Mouse (Mus musculus): ENCODE measurements at regions not wholly inside any gene's neighbourhood (a gene's known extent, or its start where the extent isn't known, plus 50 kb on each side); places are given as distances from the start of the nearest gene placed in this dataset.

DNA sequence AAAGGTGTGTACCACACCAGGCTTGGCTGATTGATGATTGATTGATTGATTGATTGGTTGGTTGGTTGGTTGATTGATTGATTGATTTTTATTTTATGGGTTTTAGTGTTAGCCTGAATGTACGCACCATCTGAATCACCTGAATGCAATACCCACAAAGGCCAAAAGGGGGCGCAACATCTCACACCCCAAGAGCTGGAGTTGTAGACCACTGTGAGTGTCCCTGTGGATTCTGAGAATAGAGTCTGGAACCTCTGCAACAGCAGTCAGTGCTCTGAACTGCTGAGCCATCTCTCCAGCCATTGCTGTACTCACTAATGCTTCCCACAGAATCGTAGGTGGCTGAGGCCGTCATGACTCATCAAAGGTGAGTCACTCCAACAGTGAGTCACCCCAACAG lies 109.4 kb upstream of the Foxb1 start:
- no peak for ATAC-seq (ENCODE audit: low FRiP score, low TSS enrichment)
- H3K27me3 ChIP-seq (ENCODE audit: control insufficient read depth, insufficient read depth, low read length) = no peaks in the 10 kb centered on the region
- no peaks in the 10 kb centered on the region for H3K9me3 ChIP-seq (ENCODE audit: control insufficient read depth, low read length)
- 88% methylated on average over 4 of the region's 4 CpGs for WGBS
- H3K27ac ChIP-seq (ENCODE audit: low read depth, low read length) = no peak overlapping the region
- no peak overlapping the region for H3K4me3 ChIP-seq (ENCODE audit: low read length)
- no peaks in the 10 kb centered on the region for H3K4me1 ChIP-seq (ENCODE audit: control insufficient read depth, insufficient read depth, low read length)
- no peak overlapping the region for H3K9ac ChIP-seq (ENCODE audit: low read depth, low read length)
- no peak overlapping the region for H3K4me2 ChIP-seq (replicated peaks; ENCODE audit: low read depth, low read length)
- H3K36me3 ChIP-seq (ENCODE audit: control insufficient read depth, insufficient read depth, low read length) = no peaks in the 10 kb centered on the region

DNA sequence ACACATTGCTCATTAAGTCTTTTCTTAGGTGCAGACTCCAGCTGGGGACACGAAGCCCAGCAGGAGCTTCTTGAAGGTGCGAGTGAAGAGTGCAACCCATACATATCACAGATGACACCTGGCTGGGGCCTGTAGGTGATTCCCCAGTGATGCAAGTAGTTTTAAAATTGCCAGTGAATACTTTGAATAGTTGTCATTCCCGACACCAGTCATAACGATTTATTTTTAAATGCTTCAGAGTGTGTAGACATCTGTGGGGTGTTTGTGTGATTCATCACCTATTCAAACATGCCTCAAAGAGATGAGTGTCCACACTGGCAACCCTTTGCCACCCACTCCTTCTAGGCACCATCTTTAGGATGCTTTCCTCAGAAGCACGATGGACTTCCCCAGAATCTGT lies 102.9 kb upstream of the Bnip2 start:
- ATAC-seq (ENCODE audit: low FRiP score, low TSS enrichment) = no peak
- Histone ChIP-seq H3K27ac (ENCODE audit: low read depth, low read length) (no peak overlapping the region), H3K36me3 (ENCODE audit: control insufficient read depth, insufficient read depth, low read length) (no peaks in the 10 kb centered on the region), H3K4me2 (replicated peaks; ENCODE audit: low read depth, low read length) (no peak overlapping the region), H3K9me3 (ENCODE audit: control insufficient read depth, low read length) (no peaks in the 10 kb centered on the region), H3K4me3 (ENCODE audit: low read length) (no peak overlapping the region), H3K27me3 (ENCODE audit: control insufficient read depth, insufficient read depth, low read length) (0 out of 2 replicates have a peak, but pooled peaks cover 4% of the 10 kb centered on the region), H3K9ac (ENCODE audit: low read depth, low read length) (no peak overlapping the region), H3K4me1 (ENCODE audit: control insufficient read depth, insufficient read depth, low read length) (no peaks in the 10 kb centered on the region)
- WGBS = 73% methylated on average over 5 of the region's 5 CpGs

- H3K27me3 ChIP-seq (ENCODE audit: control insufficient read depth, insufficient read depth, low read length) = peaks cover 8% of the 10 kb centered on the region; the same call in 1 of the 2 replicates
- no peaks in the 10 kb centered on the region for H3K36me3 ChIP-seq (ENCODE audit: control insufficient read depth, insufficient read depth, low read length)
- no peak overlapping the region for H3K4me3 ChIP-seq (ENCODE audit: low read length)
- H3K4me2 ChIP-seq (replicated peaks; ENCODE audit: low read depth, low read length) = no peak overlapping the region
- 65% methylated on average over 10 of the region's 10 CpGs for WGBS
- H3K27ac ChIP-seq (ENCODE audit: low read depth, low read length) = no peak overlapping the region
- H3K4me1 ChIP-seq (ENCODE audit: control insufficient read depth, insufficient read depth, low read length) = no peaks in the 10 kb centered on the region
- ATAC-seq (ENCODE audit: low FRiP score, low TSS enrichment) = no peak
- H3K9ac ChIP-seq (ENCODE audit: low read depth, low read length) = no peak overlapping the region
- H3K9me3 ChIP-seq (ENCODE audit: control insufficient read depth, low read length) = no peaks in the 10 kb centered on the region
These were observed 91.2 kb upstream of the Bnip2 start for GRCm38 (mm10) chr9:69898016-69898415.

- H3K36me3 ChIP-seq (ENCODE audit: control insufficient read depth, insufficient read depth, low read length) = no peaks in the 10 kb centered on the region
- no peak overlapping the region for H3K4me2 ChIP-seq (replicated peaks; ENCODE audit: low read depth, low read length)
- no peak overlapping the region for H3K9ac ChIP-seq (ENCODE audit: low read depth, low read length)
- H3K27ac ChIP-seq (ENCODE audit: low read depth, low read length) = no peak overlapping the region
- no peaks in the 10 kb centered on the region for H3K4me1 ChIP-seq (ENCODE audit: control insufficient read depth, insufficient read depth, low read length)
- no peaks in the 10 kb centered on the region for H3K9me3 ChIP-seq (ENCODE audit: control insufficient read depth, low read length)
- no peak overlapping the region for H3K4me3 ChIP-seq (ENCODE audit: low read length)
- peaks cover 8% of the 10 kb centered on the region; the same call in 1 of the 2 replicates for H3K27me3 ChIP-seq (ENCODE audit: control insufficient read depth, insufficient read depth, low read length)
- 9% methylated on average over 11 of the region's 11 CpGs for WGBS
- ATAC-seq (ENCODE audit: low FRiP score, low TSS enrichment) = no peak
These were observed 89.9 kb upstream of the Bnip2 start for GRCm38 (mm10) chr9:69899371-69899770.

DNA sequence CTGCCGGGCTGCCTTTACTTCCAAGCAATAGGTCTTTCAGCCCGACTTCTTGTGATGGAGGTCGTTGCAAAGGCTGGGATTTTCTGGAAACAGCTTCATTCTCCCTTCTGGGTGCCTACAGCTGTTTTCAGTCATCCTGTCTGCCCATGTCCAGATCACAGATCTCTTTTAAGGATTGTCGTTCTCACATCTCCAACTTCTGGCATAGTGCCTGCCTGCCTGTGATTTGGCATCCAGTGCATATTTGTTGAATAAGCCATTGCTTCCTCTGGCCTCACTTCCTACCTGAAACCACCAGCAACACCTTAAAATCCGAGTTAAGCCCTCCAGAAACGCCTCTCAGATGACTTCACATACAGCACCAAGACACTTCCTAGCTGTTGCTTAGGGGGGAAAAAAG lies 88.4 kb upstream of the Bnip2 start:
- peaks cover 8% of the 10 kb centered on the region; the same call in 1 of the 2 replicates for H3K27me3 ChIP-seq (ENCODE audit: control insufficient read depth, insufficient read depth, low read length)
- no peaks in the 10 kb centered on the region for H3K36me3 ChIP-seq (ENCODE audit: control insufficient read depth, insufficient read depth, low read length)
- H3K4me3 ChIP-seq (ENCODE audit: low read length) = no peak overlapping the region
- H3K9ac ChIP-seq (ENCODE audit: low read depth, low read length) = no peak overlapping the region
- H3K9me3 ChIP-seq (ENCODE audit: control insufficient read depth, low read length) = no peaks in the 10 kb centered on the region
- no peak overlapping the region for H3K4me2 ChIP-seq (replicated peaks; ENCODE audit: low read depth, low read length)
- H3K4me1 ChIP-seq (ENCODE audit: control insufficient read depth, insufficient read depth, low read length) = no peaks in the 10 kb centered on the region
- H3K27ac ChIP-seq (ENCODE audit: low read depth, low read length) = no peak overlapping the region
- ATAC-seq (ENCODE audit: low FRiP score, low TSS enrichment) = no peak
- WGBS = 60% methylated on average over 6 of the region's 6 CpGs

GRCm38 (mm10) chr9:69907123-69907945 lies 81.9 kb upstream of the Bnip2 start:
- no peak overlapping the region for H3K9ac ChIP-seq (ENCODE audit: low read depth, low read length)
- H3K27ac ChIP-seq (ENCODE audit: low read depth, low read length) = no peak overlapping the region
- H3K4me1 ChIP-seq (ENCODE audit: control insufficient read depth, insufficient read depth, low read length) = no peaks in the 10 kb centered on the region
- H3K36me3 ChIP-seq (ENCODE audit: control insufficient read depth, insufficient read depth, low read length) = no peaks in the 10 kb centered on the region
- H3K4me2 ChIP-seq (replicated peaks; ENCODE audit: low read depth, low read length) = 0 out of 2 replicates have a peak overlapping the region, but pooled peaks have one; percentile 5
- no peak for ATAC-seq (ENCODE audit: low FRiP score, low TSS enrichment)
- peaks cover 7% of the 10 kb centered on the region; the same call in 1 of the 2 replicates for H3K27me3 ChIP-seq (ENCODE audit: control insufficient read depth, insufficient read depth, low read length)
- 7% methylated on average over 21 of the region's 21 CpGs for WGBS
- H3K4me3 ChIP-seq (ENCODE audit: low read length) = peak overlapping the region; percentile 6; the same call in 1 of the 2 replicates
- H3K9me3 ChIP-seq (ENCODE audit: control insufficient read depth, low read length) = no peaks in the 10 kb centered on the region

DNA sequence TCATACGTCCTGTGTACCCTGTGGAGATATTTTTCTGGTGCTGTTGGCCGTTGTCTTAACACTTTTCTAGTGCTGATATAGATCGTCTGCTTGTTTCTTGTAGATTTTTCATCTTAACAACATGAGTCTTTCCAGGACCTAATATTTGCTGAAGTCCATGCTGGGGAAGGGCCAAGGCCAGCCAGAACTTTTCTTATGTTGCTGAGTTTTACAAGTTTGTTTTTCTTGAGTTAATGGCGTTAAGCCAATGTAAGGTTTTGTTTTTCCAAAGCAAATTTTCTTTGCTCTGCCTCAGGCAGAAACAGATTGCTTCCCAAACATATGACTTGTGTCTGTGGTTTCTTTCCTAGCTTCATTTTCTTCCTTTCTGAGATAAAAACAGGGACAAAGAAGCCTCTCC lies 78.6 kb upstream of the Bnip2 start:
- H3K27ac ChIP-seq (ENCODE audit: low read depth, low read length) = no peak overlapping the region
- no peak overlapping the region for H3K4me3 ChIP-seq (ENCODE audit: low read length)
- ATAC-seq (ENCODE audit: low FRiP score, low TSS enrichment) = no peak
- H3K4me2 ChIP-seq (replicated peaks; ENCODE audit: low read depth, low read length) = no peak overlapping the region
- 47% methylated on average over 4 of the region's 4 CpGs for WGBS
- H3K9me3 ChIP-seq (ENCODE audit: control insufficient read depth, low read length) = no peaks in the 10 kb centered on the region
- no peaks in the 10 kb centered on the region for H3K36me3 ChIP-seq (ENCODE audit: control insufficient read depth, insufficient read depth, low read length)
- H3K27me3 ChIP-seq (ENCODE audit: control insufficient read depth, insufficient read depth, low read length) = peaks cover 7% of the 10 kb centered on the region; the same call in 1 of the 2 replicates
- no peak overlapping the region for H3K9ac ChIP-seq (ENCODE audit: low read depth, low read length)
- no peaks in the 10 kb centered on the region for H3K4me1 ChIP-seq (ENCODE audit: control insufficient read depth, insufficient read depth, low read length)

DNA sequence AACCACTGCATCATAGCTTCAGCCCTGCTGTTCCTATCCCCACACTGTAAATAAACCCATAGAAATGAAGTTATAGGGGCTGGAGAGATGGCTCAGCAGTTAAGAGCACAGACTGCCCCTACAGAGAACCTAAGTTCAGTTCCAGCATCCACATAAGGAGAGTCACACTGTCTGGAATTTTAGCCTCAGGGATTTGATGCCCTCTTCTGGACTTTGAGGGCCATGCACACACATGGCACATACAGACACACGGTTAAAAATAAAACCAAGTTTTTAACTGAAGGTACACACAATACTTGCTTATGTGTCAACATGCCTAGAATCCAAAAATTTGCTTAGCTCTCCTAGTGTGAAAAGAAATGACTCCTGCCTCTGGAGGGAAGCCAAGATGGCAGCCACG lies 61.1 kb upstream of the Bnip2 start:
- Histone ChIP-seq H3K9ac (ENCODE audit: low read depth, low read length) (no peak overlapping the region), H3K27me3 (ENCODE audit: control insufficient read depth, insufficient read depth, low read length) (no peaks in the 10 kb centered on the region), H3K9me3 (ENCODE audit: control insufficient read depth, low read length) (no peaks in the 10 kb centered on the region), H3K4me3 (ENCODE audit: low read length) (no peak overlapping the region), H3K4me1 (ENCODE audit: control insufficient read depth, insufficient read depth, low read length) (no peaks in the 10 kb centered on the region), H3K27ac (ENCODE audit: low read depth, low read length) (no peak overlapping the region), H3K4me2 (replicated peaks; ENCODE audit: low read depth, low read length) (no peak overlapping the region), H3K36me3 (ENCODE audit: control insufficient read depth, insufficient read depth, low read length) (no peaks in the 10 kb centered on the region)
- ATAC-seq (ENCODE audit: low FRiP score, low TSS enrichment) = no peak
- 73% methylated on average over 2 of the region's 2 CpGs for WGBS

- no peak overlapping the region for H3K4me3 ChIP-seq (ENCODE audit: low read length)
- H3K27ac ChIP-seq (ENCODE audit: low read depth, low read length) = no peak overlapping the region
- no peak for ATAC-seq (ENCODE audit: low FRiP score, low TSS enrichment)
- H3K27me3 ChIP-seq (ENCODE audit: control insufficient read depth, insufficient read depth, low read length) = no peaks in the 10 kb centered on the region; the same call in 1 of the 2 replicates
- H3K36me3 ChIP-seq (ENCODE audit: control insufficient read depth, insufficient read depth, low read length) = no peaks in the 10 kb centered on the region
- no peak overlapping the region for H3K4me2 ChIP-seq (replicated peaks; ENCODE audit: low read depth, low read length)
- H3K9me3 ChIP-seq (ENCODE audit: control insufficient read depth, low read length) = no peaks in the 10 kb centered on the region
- no peaks in the 10 kb centered on the region for H3K4me1 ChIP-seq (ENCODE audit: control insufficient read depth, insufficient read depth, low read length)
- WGBS = 63% methylated on average over 3 of the region's 3 CpGs
- H3K9ac ChIP-seq (ENCODE audit: low read depth, low read length) = no peak overlapping the region
These were observed 51.4 kb upstream of the Bnip2 start for GRCm38 (mm10) chr9:69937863-69938262.
